Mouse (Mus musculus): Measurements from ENCODE around the gene 6330403K07Rik. TPM values are rescaled to one million over a fixed set of nuclear protein-coding genes. Genes with fewer than 3 reads are reported as not detected.

6330403K07Rik gene
- polyA plus RNA-seq (2016; fragmentation: Nextera tagmentation; extraction: Ambion mirVana), result 118 and 150 TPM in 2 replicates

- no peaks in the 10 kb centered on the region for H3K27me3 ChIP-seq (replicated peaks; ENCODE audit: low read depth, poor library complexity, severe bottlenecking)
- under 1% methylated on average over 30 of the region's 31 CpGs for WGBS
- H3K4me3 ChIP-seq, result peak within 1 kb of the TSS; percentile 73
- H3K4me1 ChIP-seq, result peaks cover 35% of the 10 kb centered on the region
- H3K36me3 ChIP-seq (replicated peaks), result peaks cover 32% of the 10 kb centered on the region
- DNase-seq (ENCODE audit: low spot score), result peak; percentile 94
- H3K9me3 ChIP-seq, result no peaks in the 10 kb centered on the region
- H3K27ac ChIP-seq (replicated peaks), result peak within 1 kb of the TSS; percentile 93
These were observed at the start of gene 6330403K07Rik for GRCm38 (mm10) chr11:71033163-71033761. Gene 6330403K07Rik, minus strand, starts transcription at chr11:71033513.

DNA sequence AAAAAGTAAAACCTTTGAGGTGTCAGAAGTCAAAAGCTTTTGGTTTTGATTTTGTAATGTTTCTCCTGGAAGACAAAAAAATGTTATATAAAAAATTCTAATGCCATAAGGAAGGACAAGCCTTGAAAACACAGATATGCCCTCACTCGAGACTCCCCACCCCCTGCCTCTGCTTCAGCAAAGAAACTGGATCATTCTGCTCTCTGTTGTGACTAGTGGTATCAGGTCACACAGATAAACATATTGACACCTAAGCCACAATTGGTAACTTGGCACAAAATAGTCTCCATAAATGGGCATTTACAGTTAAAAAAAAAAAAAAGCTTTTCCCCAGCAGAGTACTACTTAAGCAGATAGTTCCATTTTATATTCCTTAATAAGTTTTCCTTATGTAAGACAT lies 43.0 kb upstream of the 6330403K07Rik start:
- no peak overlapping the region for H3K4me3 ChIP-seq
- no peaks in the 10 kb centered on the region for H3K36me3 ChIP-seq (replicated peaks)
- no peak for DNase-seq (ENCODE audit: low spot score)
- peaks cover 11% of the 10 kb centered on the region for H3K9me3 ChIP-seq
- no peaks in the 10 kb centered on the region for H3K4me1 ChIP-seq
- 79% methylated on average over 1 of the region's 1 CpGs for WGBS
- no peaks in the 10 kb centered on the region for H3K27me3 ChIP-seq (replicated peaks; ENCODE audit: low read depth, poor library complexity, severe bottlenecking)
- no peak overlapping the region for H3K27ac ChIP-seq (replicated peaks)

GRCm38 (mm10) chr11:71052554-71052953 lies 19.2 kb upstream of the 6330403K07Rik start:
- 5% methylated on average over 1 of the region's 1 CpGs for WGBS
- Histone ChIP-seq H3K4me3 (no peak overlapping the region), H3K27ac (replicated peaks) (no peak overlapping the region), H3K4me1 (no peaks in the 10 kb centered on the region), H3K36me3 (replicated peaks) (no peaks in the 10 kb centered on the region), H3K9me3 (no peaks in the 10 kb centered on the region), H3K27me3 (replicated peaks; ENCODE audit: low read depth, poor library complexity, severe bottlenecking) (no peaks in the 10 kb centered on the region)
- DNase-seq (ENCODE audit: low spot score), result no peak

GRCm38 (mm10) chr11:71039526-71040298 lies 6.4 kb upstream of the 6330403K07Rik start:
- 97% methylated on average over 5 of the region's 5 CpGs for WGBS

DNA sequence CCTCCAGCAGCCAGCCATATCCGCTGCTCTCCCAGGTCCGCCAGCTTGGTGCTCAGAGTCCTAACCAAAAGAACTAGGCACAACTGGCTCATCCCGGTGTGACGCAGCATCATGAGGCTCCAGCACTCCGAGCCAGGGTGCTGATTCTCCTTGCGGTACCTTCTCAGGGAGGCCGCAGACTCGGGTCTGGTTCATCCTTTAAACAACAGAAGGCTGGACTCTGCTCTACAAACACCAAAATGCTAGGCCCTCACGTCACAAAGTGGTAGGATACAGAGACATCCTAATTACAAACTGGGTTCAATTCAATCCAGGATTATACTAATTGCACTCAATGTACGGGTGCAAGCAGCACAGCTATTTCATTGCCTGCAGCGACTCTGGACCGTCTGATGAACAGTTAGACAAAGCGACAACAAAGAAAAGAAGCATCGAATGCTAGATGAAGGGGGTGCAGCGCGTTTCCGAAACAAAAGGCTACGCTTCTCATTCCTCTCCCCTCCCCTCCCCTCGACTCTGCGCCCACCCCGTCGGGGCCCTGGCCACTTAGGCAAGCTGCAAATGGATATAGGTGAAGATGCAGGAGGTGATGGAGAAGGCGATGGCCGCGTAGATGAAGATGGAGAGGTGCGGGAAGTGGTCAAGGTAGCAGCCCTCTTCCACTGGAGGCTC lies 686 bp downstream of the 6330403K07Rik start:
- Histone ChIP-seq H3K36me3 (replicated peaks) (peaks cover 38% of the 10 kb centered on the region), H3K4me3 (peak overlapping the region; percentile 73), H3K27ac (replicated peaks) (peak overlapping the region; percentile 93), H3K4me1 (peaks cover 35% of the 10 kb centered on the region), H3K9me3 (no peaks in the 10 kb centered on the region), H3K27me3 (replicated peaks; ENCODE audit: low read depth, poor library complexity, severe bottlenecking) (no peaks in the 10 kb centered on the region)
- 6% methylated on average over 26 of the region's 26 CpGs for WGBS
- DNase-seq (ENCODE audit: low spot score), result peak; percentile 49

More at GRCm38 (mm10) chr11:71039526-71040298, 6.4 kb upstream of the 6330403K07Rik start:
- no peaks in the 10 kb centered on the region for H3K9me3 ChIP-seq
- no peaks in the 10 kb centered on the region for H3K4me1 ChIP-seq
- H3K27ac ChIP-seq (replicated peaks), result no peak overlapping the region
- no peak overlapping the region for H3K4me3 ChIP-seq
- DNase-seq (ENCODE audit: low spot score), result no peak
- H3K27me3 ChIP-seq (replicated peaks; ENCODE audit: low read depth, poor library complexity, severe bottlenecking), result no peaks in the 10 kb centered on the region
- H3K36me3 ChIP-seq (replicated peaks), result no peaks in the 10 kb centered on the region

DNA sequence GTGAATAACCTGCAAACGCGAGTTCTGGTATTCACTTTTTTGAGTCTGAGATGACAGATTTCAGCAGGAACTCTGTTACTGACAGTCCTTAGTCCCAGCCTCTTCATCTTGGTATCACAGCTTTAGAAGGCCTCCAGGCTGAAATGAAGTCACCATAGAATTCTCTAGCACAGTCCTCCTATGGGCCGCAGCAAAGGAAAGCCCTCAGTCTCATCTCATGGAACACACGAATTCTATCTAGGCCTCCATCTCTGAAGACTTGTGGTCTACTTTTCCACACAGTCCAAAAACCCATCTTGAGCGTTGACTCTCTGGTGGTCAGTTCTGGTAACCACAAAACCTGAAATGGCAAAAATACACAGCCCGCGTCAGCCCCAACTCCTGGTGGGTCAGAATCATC lies 1.2 kb downstream of the 6330403K07Rik start:
- Histone ChIP-seq H3K27ac (replicated peaks) (peak overlapping the region; percentile 93), H3K4me1 (peaks cover 35% of the 10 kb centered on the region), H3K27me3 (replicated peaks; ENCODE audit: low read depth, poor library complexity, severe bottlenecking) (no peaks in the 10 kb centered on the region), H3K36me3 (replicated peaks) (peaks cover 44% of the 10 kb centered on the region), H3K9me3 (no peaks in the 10 kb centered on the region), H3K4me3 (peak overlapping the region; percentile 73)
- no peak for DNase-seq (ENCODE audit: low spot score)
- WGBS, result 70% methylated on average over 7 of the region's 7 CpGs

DNA sequence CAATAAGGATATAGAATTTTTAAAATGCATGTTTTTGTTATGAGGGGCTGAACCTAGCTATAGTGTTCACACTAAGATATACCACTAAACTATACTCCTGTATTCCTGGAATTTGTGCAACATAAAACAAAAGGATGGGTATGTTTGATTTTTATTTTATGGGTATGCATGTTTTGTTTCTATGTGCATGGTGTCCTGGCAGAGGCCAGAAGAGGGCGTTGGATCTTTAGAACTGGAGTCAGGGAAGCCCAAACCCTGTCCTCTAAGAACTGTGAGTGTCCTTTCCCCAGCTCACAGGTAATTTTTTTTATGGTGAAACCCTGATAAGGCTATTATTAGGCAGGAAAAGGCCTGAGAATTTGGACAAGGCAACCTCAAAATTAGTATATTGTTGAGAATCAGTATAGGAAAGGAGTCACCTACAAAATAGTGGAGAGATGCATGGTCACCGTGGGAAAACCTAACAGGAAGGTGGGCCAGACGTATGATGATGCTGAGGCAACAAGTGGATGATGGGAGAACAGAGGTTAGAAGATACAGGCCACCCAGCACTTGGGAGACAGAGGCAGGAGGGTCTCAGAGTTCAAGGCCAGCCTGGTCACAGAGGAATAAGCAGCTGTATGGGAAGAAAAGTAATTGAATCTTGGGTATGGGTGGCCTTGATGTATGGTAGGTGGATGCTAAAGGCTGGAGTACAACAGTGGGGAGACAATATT lies 3.8 kb downstream of the 6330403K07Rik start:
- WGBS, result 77% methylated on average over 3 of the region's 3 CpGs

DNA sequence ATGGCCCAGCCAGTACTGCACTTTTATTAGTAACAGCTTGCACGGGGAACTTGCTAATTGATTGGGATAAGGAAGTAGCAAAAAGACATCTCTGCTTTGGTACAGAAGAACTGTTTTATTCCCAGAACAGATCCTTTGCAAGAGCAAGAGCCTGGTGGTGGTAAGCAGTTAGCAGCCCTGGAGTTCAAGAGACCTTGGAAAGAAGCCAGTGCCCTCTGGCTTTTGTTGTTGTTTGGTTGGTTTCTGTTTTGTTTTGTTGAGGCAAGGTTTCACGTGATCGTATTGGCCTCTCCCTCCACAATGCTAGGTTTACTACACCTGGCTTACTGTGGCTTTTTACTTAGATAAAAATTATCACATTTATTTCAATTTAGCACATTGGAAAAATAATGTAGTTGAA lies 5.0 kb downstream of the 6330403K07Rik start:
- H3K9me3 ChIP-seq, result no peaks in the 10 kb centered on the region
- no peak overlapping the region for H3K27ac ChIP-seq (replicated peaks)
- DNase-seq (ENCODE audit: low spot score), result no peak
- WGBS, result 88% methylated on average over 3 of the region's 3 CpGs
- H3K4me3 ChIP-seq, result no peak overlapping the region
- peaks cover 82% of the 10 kb centered on the region for H3K36me3 ChIP-seq (replicated peaks)
- no peaks in the 10 kb centered on the region for H3K27me3 ChIP-seq (replicated peaks; ENCODE audit: low read depth, poor library complexity, severe bottlenecking)
- peaks cover 25% of the 10 kb centered on the region for H3K4me1 ChIP-seq

More for the DNA sequence above, 3.8 kb downstream of the 6330403K07Rik start:
- Histone ChIP-seq H3K9me3 (no peaks in the 10 kb centered on the region), H3K36me3 (replicated peaks) (peaks cover 69% of the 10 kb centered on the region), H3K4me3 (no peak overlapping the region), H3K4me1 (peaks cover 35% of the 10 kb centered on the region), H3K27ac (replicated peaks) (no peak overlapping the region), H3K27me3 (replicated peaks; ENCODE audit: low read depth, poor library complexity, severe bottlenecking) (no peaks in the 10 kb centered on the region)
- no peak for DNase-seq (ENCODE audit: low spot score)

DNA sequence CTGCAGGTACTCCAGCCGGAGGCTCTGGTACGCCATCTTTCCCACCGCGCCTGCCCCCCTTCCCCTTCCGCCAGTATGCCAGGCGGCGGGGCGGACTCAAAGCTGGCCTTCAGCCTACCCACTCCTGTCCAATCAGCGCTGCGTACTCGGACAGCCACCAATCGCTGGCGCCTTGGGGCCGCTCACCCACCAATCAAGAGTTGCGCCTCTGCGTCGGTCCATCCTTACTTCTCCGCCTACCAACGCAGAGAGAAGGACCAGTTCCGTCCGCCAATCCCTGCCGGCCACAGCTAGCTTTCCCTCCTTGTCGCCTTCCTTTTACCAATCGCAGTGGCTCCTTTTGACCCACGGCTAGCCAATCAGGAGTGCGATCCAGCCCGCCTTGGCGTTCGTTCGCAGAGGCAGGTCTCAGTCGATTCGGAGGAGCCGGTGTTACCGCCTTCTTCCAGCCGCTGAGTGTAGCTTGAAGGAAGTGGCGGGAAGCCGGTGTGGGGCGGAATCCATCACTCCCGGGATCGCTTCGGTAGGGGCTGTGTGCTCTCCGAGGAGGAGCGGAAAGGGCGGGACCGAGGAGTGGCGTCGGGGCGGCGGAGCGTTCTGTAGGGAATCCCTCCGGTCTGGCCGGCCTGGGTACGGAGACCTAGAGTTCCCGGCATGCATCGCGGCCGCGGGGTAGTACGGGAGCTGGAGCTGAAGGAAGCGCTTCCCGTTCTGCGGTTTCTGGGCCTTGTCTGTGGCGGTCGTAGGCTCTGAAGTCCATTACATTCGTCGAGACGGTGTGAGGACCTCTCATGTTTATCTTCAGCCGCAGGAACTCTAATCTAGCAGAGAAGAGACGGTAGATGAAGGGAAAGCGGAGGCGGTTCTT lies 13.9 kb downstream of the 6330403K07Rik start, which contains the start of the genes Mis12 and Derl2:
Gene Mis12 (plus strand): TSS at position 411 of the 868 bp plus-strand sequence.
Gene Derl2 (minus strand): TSS at position 641 of the 868 bp plus-strand sequence.
- H3K27me3 ChIP-seq (replicated peaks; ENCODE audit: low read depth, poor library complexity, severe bottlenecking), result no peaks in the 10 kb centered on the region
- H3K4me3 ChIP-seq, result peak within 1 kb of the TSS; percentile 94
- DNase-seq (ENCODE audit: low spot score), result peak; percentile 99
- H3K27ac ChIP-seq (replicated peaks), result peak within 1 kb of the TSS; percentile 95
- under 1% methylated on average over 71 of the region's 71 CpGs for WGBS
- peaks cover 33% of the 10 kb centered on the region for H3K4me1 ChIP-seq
- H3K36me3 ChIP-seq (replicated peaks), result peaks cover 45% of the 10 kb centered on the region
- no peaks in the 10 kb centered on the region for H3K9me3 ChIP-seq

DNA sequence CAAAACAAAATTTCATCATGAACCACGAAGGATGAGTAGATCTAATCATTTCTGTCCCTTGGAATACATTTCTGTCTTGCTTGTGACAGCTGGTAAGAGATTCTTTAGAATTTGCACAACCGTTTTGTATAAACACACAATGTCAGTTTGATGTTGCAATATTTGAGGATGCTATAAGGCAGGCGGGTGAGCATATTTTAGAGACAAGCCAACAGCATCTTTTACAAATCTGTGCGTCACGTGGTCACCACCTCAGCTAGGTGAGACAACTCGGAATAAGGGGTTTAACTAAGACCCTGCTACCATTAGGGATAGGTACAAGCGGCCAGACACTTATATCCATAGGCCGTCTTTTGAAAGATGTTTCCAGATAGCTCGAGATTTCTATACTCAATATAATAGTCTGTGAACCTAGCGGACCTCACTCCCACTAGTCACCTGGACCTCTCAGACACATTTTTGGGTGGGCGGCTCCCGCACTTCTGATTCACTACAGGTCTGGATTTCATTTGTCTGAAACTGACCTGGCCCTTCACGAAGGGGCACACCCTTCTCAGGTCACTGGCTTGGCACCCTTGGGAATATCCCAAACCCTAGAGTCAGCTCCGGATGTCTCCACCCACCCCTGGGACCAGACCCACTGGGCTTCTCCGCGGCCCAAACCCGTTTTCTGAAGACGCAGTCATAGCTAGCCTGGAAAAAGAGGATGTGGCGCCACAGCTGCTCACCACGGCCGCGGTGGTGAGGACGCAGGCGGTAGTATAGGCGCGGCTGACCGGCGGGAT lies 14.7 kb downstream of the 6330403K07Rik start:
- 6% methylated on average over 28 of the region's 28 CpGs for WGBS
- Histone ChIP-seq H3K27me3 (replicated peaks; ENCODE audit: low read depth, poor library complexity, severe bottlenecking) (no peaks in the 10 kb centered on the region), H3K9me3 (no peaks in the 10 kb centered on the region), H3K4me3 (peak overlapping the region; percentile 94), H3K36me3 (replicated peaks) (peaks cover 43% of the 10 kb centered on the region), H3K27ac (replicated peaks) (peak overlapping the region; percentile 95), H3K4me1 (peaks cover 33% of the 10 kb centered on the region)
- no peak for DNase-seq (ENCODE audit: low spot score)

DNA sequence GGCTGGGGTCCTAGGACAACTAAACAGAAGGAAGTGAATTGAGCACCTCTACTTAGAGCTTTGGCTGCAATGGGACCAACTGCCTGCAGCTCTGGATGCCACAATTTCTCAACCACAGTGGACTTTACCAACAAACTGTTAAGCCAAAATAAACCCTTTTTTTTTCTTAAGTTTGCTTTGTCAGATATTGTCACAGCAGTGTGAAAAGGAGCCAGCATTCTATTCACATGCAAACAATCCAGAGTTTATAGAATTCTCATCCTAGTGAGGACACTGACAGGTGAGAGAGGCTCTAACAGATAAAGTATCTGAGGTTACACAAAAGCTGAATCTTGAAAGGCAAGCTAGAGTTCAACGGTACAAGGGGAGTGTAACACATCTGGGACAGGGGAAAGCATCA lies 16.3 kb downstream of the 6330403K07Rik start:
- 96% methylated on average over 1 of the region's 1 CpGs for WGBS
- Histone ChIP-seq H3K27me3 (replicated peaks; ENCODE audit: low read depth, poor library complexity, severe bottlenecking) (no peaks in the 10 kb centered on the region), H3K36me3 (replicated peaks) (peaks cover 43% of the 10 kb centered on the region), H3K4me1 (peaks cover 33% of the 10 kb centered on the region), H3K4me3 (no peak overlapping the region), H3K9me3 (no peaks in the 10 kb centered on the region), H3K27ac (replicated peaks) (no peak overlapping the region)
- DNase-seq (ENCODE audit: low spot score), result no peak
